Mouse (Mus musculus) testis, adult 10 weeks (tissue): Measurements from ENCODE around the gene Tap1. TPM values are rescaled to one million over a fixed set of nuclear protein-coding genes. Genes with fewer than 3 reads are reported as not detected.

Experiments
- polyA plus RNA-seq: library from polyadenylated mRNA; stranded (reverse); fragments of 350-450 nt; fragmentation: Illumina TruSeq; extraction: RNeasy Lipid Tissue Mini Kit (QIAGEN cat#74804); gene quantifications from one replicate; pipeline ENCODE4 v1.2.3, GENCODE M21; 2014; ENCODE audit warnings: low read depth, low replicate concordance

The Tap1 gene
- 0.25 TPM for polyA plus RNA-seq

GRCm38 (mm10) chr17:34187261-34187916, at the start of gene Tap1, which contains the start of gene Psmb9:
TSS of gene Tap1 (plus strand) at chr17:34187553.
TSS of gene Psmb9 (minus strand) at chr17:34187764.

GRCm38 (mm10) chr17:34143033-34143432, 44.3 kb upstream of the Tap1 start, which contains the start of gene H2-DMb2:
TSS of gene H2-DMb2 (plus strand) at chr17:34143307.

DNA sequence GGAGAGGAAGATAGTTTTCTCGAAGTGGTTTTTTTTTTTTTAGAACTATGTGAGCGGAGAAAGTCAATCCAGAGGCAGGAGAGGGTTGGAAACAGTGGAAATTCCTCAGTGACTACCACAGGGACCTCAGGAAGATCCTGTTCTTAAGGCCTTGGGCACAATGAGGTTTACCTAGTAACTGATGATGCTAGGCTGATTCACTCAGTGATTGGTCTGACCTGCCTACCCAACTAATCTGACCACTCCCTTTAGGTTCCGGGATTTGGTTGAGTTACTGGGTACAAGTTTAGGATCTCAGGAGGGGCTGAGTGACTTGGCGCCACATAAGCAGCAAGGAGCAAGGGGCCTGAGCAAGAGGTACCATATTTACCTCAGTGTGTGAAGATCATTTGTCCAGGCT, 34.4 kb upstream of the Tap1 start, which contains the start of gene H2-DMb1:
Gene H2-DMb1 (plus strand): TSS at position 150 of the 400 bp plus-strand sequence.

GRCm38 (mm10) chr17:34196941-34197894, 9.9 kb downstream of the Tap1 start, which contains the start of gene Psmb8:
TSS of gene Psmb8 (plus strand) at chr17:34197721.

DNA sequence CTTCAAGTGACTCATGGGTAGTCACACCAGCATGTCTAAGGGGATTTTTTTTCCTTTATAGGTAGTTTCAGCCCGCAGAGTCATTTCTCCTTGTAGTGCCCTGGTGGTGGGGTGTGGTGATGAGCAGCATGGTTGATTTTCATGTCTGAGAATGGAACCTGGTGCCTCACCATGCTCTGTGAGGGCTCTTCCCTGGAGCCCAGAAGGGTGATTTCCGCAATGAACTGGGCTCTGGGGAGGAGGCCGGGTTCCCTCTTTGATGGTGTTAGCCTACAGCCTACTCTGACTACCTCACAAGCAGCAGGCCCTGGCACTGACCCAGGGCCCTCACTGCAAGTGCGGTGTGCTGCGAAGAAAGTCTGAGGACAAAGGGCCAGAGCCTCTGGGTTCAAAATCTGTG, 16.1 kb downstream of the Tap1 start, which contains the start of gene Tap2:
Gene Tap2 (plus strand): TSS at position 84 of the 400 bp plus-strand sequence.

GRCm38 (mm10) chr17:34238706-34239105, 51.4 kb downstream of the Tap1 start, which contains the start of gene H2-Ob:
TSS of gene H2-Ob (plus strand) at chr17:34238903.

Other genes with a start within 250 kb of the Tap1 start
- 14.6 TPM for gene Pfdn6, start 247.2 kb upstream of the Tap1 start, polyA plus RNA-seq
- 1.1 TPM for gene Wdr46, start 246.9 kb upstream of the Tap1 start, polyA plus RNA-seq
- 0.25 TPM for gene B3galt4, start 236.1 kb upstream of the Tap1 start, polyA plus RNA-seq
- gene Vps52, start 231.7 kb upstream of the Tap1 start, polyA plus RNA-seq = 6.9 TPM
- gene Rps18, start 231.6 kb upstream of the Tap1 start, polyA plus RNA-seq = 19.7 TPM
- gene H2-K1, start 187.2 kb upstream of the Tap1 start, polyA plus RNA-seq = 48.0 TPM
- 1.3 TPM for gene Ring1, start 162.9 kb upstream of the Tap1 start, polyA plus RNA-seq
- gene H2-Ke6, start 159.5 kb upstream of the Tap1 start, polyA plus RNA-seq = 2.2 TPM
- gene Slc39a7, start 155.9 kb upstream of the Tap1 start, polyA plus RNA-seq = 0.11 TPM
- 0.55 TPM for gene Rxrb, start 155.7 kb upstream of the Tap1 start, polyA plus RNA-seq
- 0.07 TPM for gene Col11a2, start 148.1 kb upstream of the Tap1 start, polyA plus RNA-seq
- gene H2-Oa, start 95.2 kb upstream of the Tap1 start, polyA plus RNA-seq = not detected
- gene H2-DMa, start 68.0 kb upstream of the Tap1 start, polyA plus RNA-seq = 1.9 TPM
- gene Brd2, start 64.9 kb upstream of the Tap1 start, polyA plus RNA-seq = 414 TPM
- gene H2-DMb2, start 44.2 kb upstream of the Tap1 start, polyA plus RNA-seq = not detected
- gene H2-DMb1, start 34.5 kb upstream of the Tap1 start, polyA plus RNA-seq = 4.0 TPM
- gene Psmb9, start 211 bp downstream of the Tap1 start, polyA plus RNA-seq = 1.2 TPM
- gene Psmb8, start 10.2 kb downstream of the Tap1 start, polyA plus RNA-seq = 0.14 TPM
- not detected for gene Tap2, start 16.0 kb downstream of the Tap1 start, polyA plus RNA-seq
- gene H2-Ob, start 51.4 kb downstream of the Tap1 start, polyA plus RNA-seq = 0.11 TPM
- gene H2-Ab1, start 70.1 kb downstream of the Tap1 start, polyA plus RNA-seq = 5.3 TPM
- gene H2-Aa, start 100.3 kb downstream of the Tap1 start, polyA plus RNA-seq = 6.3 TPM
- gene H2-Eb1, start 118.3 kb downstream of the Tap1 start, polyA plus RNA-seq = 0.83 TPM
- not detected for gene H2-Eb2, start 138.1 kb downstream of the Tap1 start, polyA plus RNA-seq
- 0.15 TPM for gene Btnl2, start 167.3 kb downstream of the Tap1 start, polyA plus RNA-seq
- gene Btnl1, start 189.6 kb downstream of the Tap1 start, polyA plus RNA-seq = not detected
- gene BC051142, start 211.3 kb downstream of the Tap1 start, polyA plus RNA-seq = 1,880 TPM